Mouse (Mus musculus) midbrain, embryonic 15.5 days (tissue): ENCODE results near the gene Trafd1. TPM values are rescaled to one million over a fixed set of nuclear protein-coding genes. Genes with fewer than 3 reads are reported as not detected.
A peak's percentile ranks its signal among the peaks of the same experiment; 100 is the strongest.

Experiments used
- ATAC-seq: fragments of 200-750 bp; cut with Nextera tagmentation; replicated peaks from 2 replicates; pipeline ENCODE4 v1.8.0; 2017; ENCODE audit warnings: moderate TSS enrichment
- H3K27ac ChIP-seq: fragments of 300-500 bp; sonication (generic); 2 replicates; pipeline ENCODE4 v1.5.1; 2015; ENCODE audit warnings: mild to moderate bottlenecking, inconsistent platforms
- H3K27me3 ChIP-seq: fragments of 300-500 bp; sonication (generic); replicated peaks from 2 replicates; pipeline ENCODE4 v1.6.1; 2015; ENCODE audit warnings: inconsistent platforms
- H3K36me3 ChIP-seq: fragments of 300-500 bp; sonication (generic); replicated peaks from 2 replicates; pipeline ENCODE4 v1.6.1; 2015; ENCODE audit warnings: inconsistent platforms
- H3K4me1 ChIP-seq: fragments of 300-500 bp; sonication (generic); 2 replicates; pipeline ENCODE4 v1.6.1; 2015; ENCODE audit warnings: inconsistent platforms
- H3K4me2 ChIP-seq: fragments of 300-500 bp; sonication (generic); 2 replicates; pipeline ENCODE4 v1.6.1; 2015; ENCODE audit warnings: inconsistent platforms, mild to moderate bottlenecking, moderate library complexity
- H3K4me3 ChIP-seq: fragments of 300-500 bp; sonication (generic); 2 replicates; pipeline ENCODE4 v1.5.1; 2015; ENCODE audit warnings: mild to moderate bottlenecking, inconsistent platforms
- H3K9ac ChIP-seq: fragments of 300-500 bp; sonication (generic); 2 replicates; pipeline ENCODE4 v1.6.1; 2015; ENCODE audit warnings: mild to moderate bottlenecking, inconsistent platforms
- H3K9me3 ChIP-seq: fragments of 300-500 bp; sonication (generic); 2 replicates; pipeline ENCODE4 v1.6.1; 2016; ENCODE audit warnings: inconsistent platforms
- WGBS: fragments of 180-500 bp; shearing (Covaris S2); methylation state at CpG from one replicate; pipeline ENCODE4 v1.1.7; 2015; ENCODE audit warnings: mixed read lengths; 5-methylcytosine and 5-hydroxymethylcytosine counted together
- polyA plus RNA-seq: library from polyadenylated mRNA; unstranded; fragments of >200 nt; fragmentation: Nextera tagmentation; extraction: Ambion mirVana; gene quantifications from 2 replicates; pipeline ENCODE4 v1.2.1, GENCODE M21; 2015

The Trafd1 gene
- polyA plus RNA-seq = 144 and 150 TPM in 2 replicates

GRCm38 (mm10) chr5:121385461-121386119 is at the start of gene Trafd1:
Trafd1 (minus strand) TSS chr5:121385632.
- Histone ChIP-seq H3K4me2 (peak within 1 kb of the TSS; percentile 68), H3K4me1 (peaks cover 31% of the 10 kb centered on the region), H3K9me3 (no peaks in the 10 kb centered on the region), H3K27ac (peak within 1 kb of the TSS; percentile 85), H3K9ac (peak within 1 kb of the TSS; percentile 69), H3K4me3 (peak within 1 kb of the TSS; percentile 79), H3K27me3 (no peaks in the 10 kb centered on the region; the same call in 1 of the 2 replicates), H3K36me3 (peaks cover 5% of the 10 kb centered on the region; the same call in 1 of the 2 replicates)
- WGBS = under 1% methylated on average over 38 of the region's 45 CpGs
- peak; percentile 97 for ATAC-seq

- no peak overlapping the region for H3K4me3 ChIP-seq
- H3K9ac ChIP-seq = no peak overlapping the region
- WGBS = 64% methylated on average over 3 of the region's 3 CpGs
- no peak overlapping the region for H3K4me2 ChIP-seq
- no peaks in the 10 kb centered on the region for H3K9me3 ChIP-seq
- no peak for ATAC-seq
- H3K27ac ChIP-seq = no peak overlapping the region
- no peaks in the 10 kb centered on the region for H3K27me3 ChIP-seq
- H3K36me3 ChIP-seq = peaks cover 86% of the 10 kb centered on the region
- H3K4me1 ChIP-seq = no peaks in the 10 kb centered on the region
Measured at GRCm38 (mm10) chr5:121428954-121429353, 43.5 kb upstream of the Trafd1 start.

- 91% methylated on average over 10 of the region's 10 CpGs for WGBS
- no peak overlapping the region for H3K9ac ChIP-seq
- no peaks in the 10 kb centered on the region for H3K9me3 ChIP-seq
- H3K36me3 ChIP-seq = peaks cover 78% of the 10 kb centered on the region
- no peak overlapping the region for H3K4me3 ChIP-seq
- no peaks in the 10 kb centered on the region for H3K4me1 ChIP-seq
- no peak for ATAC-seq
- no peak overlapping the region for H3K4me2 ChIP-seq
- no peaks in the 10 kb centered on the region for H3K27me3 ChIP-seq
- H3K27ac ChIP-seq = no peak overlapping the region
Measured at GRCm38 (mm10) chr5:121423297-121423696, 37.9 kb upstream of the Trafd1 start.

DNA sequence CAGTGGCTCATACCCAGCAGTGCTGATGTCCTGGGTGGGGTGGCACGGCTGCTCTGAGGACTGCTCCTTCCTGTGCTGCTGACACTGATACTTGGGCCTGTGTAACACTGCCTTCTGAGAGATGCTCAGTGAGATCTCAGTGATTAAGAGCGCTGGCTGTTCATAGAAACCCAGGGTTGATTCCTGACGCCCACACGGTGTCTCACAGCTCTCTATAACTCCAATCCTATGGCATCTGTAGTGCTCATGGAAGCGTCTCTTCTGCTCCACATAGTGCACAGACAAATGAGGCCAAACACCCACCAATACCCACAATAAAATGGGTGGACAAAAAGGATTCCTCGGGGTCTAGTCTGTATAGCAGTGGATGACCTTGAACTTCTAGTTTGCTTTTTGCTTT is 37.4 kb upstream of the Trafd1 start:
- WGBS = 91% methylated on average over 6 of the region's 6 CpGs
- H3K4me1 ChIP-seq = no peaks in the 10 kb centered on the region
- no peaks in the 10 kb centered on the region for H3K9me3 ChIP-seq
- no peak overlapping the region for H3K4me2 ChIP-seq
- no peak overlapping the region for H3K27ac ChIP-seq
- H3K4me3 ChIP-seq = no peak overlapping the region
- no peaks in the 10 kb centered on the region for H3K27me3 ChIP-seq
- no peak for ATAC-seq
- H3K36me3 ChIP-seq = peaks cover 77% of the 10 kb centered on the region
- no peak overlapping the region for H3K9ac ChIP-seq

GRCm38 (mm10) chr5:121420721-121421120 is 35.3 kb upstream of the Trafd1 start:
- no peak for ATAC-seq
- Histone ChIP-seq H3K9me3 (no peaks in the 10 kb centered on the region), H3K36me3 (peaks cover 77% of the 10 kb centered on the region), H3K9ac (no peak overlapping the region), H3K4me1 (no peaks in the 10 kb centered on the region), H3K4me2 (no peak overlapping the region), H3K27ac (no peak overlapping the region), H3K4me3 (no peak overlapping the region), H3K27me3 (no peaks in the 10 kb centered on the region)
- WGBS = 92% methylated on average over 9 of the region's 9 CpGs

DNA sequence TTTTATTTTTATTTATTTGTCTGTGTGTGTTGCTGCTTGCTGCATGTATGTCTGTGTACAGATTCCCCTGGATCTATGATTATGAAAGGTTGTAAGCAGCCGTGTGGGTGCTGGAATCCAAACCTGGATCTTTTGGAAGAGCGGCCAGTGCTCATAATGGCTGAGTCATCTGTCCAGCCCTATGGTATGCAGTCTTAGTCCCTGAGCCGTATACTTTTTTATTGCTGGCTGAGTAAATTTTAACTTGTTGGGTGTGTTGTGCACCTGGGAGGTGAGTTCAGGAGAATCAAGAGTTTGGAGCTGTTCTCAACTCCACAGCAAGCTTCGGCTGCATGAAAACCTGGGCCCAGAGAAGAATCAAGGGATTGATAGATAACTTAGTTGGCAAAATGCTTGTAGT is 25.5 kb upstream of the Trafd1 start:
- WGBS = 94% methylated on average over 4 of the region's 4 CpGs
- Histone ChIP-seq H3K9ac (no peak overlapping the region), H3K4me1 (no peaks in the 10 kb centered on the region), H3K4me2 (no peak overlapping the region), H3K4me3 (no peak overlapping the region), H3K27ac (no peak overlapping the region), H3K36me3 (peaks cover 29% of the 10 kb centered on the region; the same call in 1 of the 2 replicates), H3K27me3 (no peaks in the 10 kb centered on the region), H3K9me3 (no peaks in the 10 kb centered on the region)
- no peak for ATAC-seq

DNA sequence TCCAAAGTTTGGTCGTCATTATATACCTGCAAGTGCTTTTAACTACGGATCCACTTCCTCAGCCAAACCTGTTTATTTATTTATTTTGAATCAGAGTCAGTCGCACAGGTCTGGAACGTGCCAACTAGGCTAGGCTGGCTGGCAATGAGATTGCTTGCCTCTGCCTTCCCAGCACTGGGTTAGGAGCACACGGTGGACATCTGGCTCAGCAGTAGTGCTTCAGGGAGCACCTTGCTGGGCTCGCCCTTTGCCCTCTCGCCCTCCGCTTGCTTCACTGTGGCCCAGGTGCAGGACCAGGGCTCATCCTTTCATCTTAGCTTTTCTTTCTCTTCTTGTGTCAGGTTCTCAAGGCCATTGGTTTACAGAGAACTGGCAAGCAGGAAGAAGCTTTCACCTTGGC is 22.4 kb upstream of the Trafd1 start:
- Histone ChIP-seq H3K4me2 (no peak overlapping the region), H3K27me3 (no peaks in the 10 kb centered on the region), H3K27ac (no peak overlapping the region), H3K4me3 (no peak overlapping the region), H3K9ac (no peak overlapping the region), H3K9me3 (no peaks in the 10 kb centered on the region), H3K4me1 (no peaks in the 10 kb centered on the region), H3K36me3 (peaks cover 5% of the 10 kb centered on the region; the same call in 1 of the 2 replicates)
- WGBS = 89% methylated on average over 8 of the region's 8 CpGs
- ATAC-seq = no peak

DNA sequence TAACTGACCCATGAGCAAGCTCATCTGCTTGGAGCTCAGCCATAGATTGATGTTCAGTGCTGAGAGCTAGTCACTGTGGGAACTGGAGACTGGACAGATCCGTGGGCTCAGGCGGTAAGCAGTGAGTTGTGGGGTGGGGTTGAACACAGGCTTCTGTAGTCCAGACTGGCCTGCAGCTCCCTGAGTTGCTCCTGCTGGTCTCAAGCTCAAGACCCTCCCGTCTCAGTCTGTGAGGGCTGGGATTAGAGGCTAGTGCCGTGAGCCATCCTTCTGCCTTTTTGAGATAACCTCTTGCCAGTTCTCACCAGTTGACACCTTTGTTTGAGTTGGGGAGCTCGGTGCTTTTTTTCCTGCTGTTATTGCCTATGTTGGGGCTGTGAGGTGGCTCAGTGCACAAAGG is 15.4 kb upstream of the Trafd1 start:
- Histone ChIP-seq H3K4me2 (no peak overlapping the region), H3K9ac (no peak overlapping the region), H3K4me3 (no peak overlapping the region), H3K4me1 (peaks cover 24% of the 10 kb centered on the region), H3K27me3 (no peaks in the 10 kb centered on the region), H3K36me3 (no peaks in the 10 kb centered on the region; the same call in 1 of the 2 replicates), H3K9me3 (no peaks in the 10 kb centered on the region), H3K27ac (no peak overlapping the region)
- no peak for ATAC-seq
- 85% methylated on average over 5 of the region's 5 CpGs for WGBS

- no peaks in the 10 kb centered on the region; the same call in 1 of the 2 replicates for H3K36me3 ChIP-seq
Measured at GRCm38 (mm10) chr5:121400064-121400463, 14.6 kb upstream of the Trafd1 start.

GRCm38 (mm10) chr5:121399540-121399939 is 14.1 kb upstream of the Trafd1 start:
- Histone ChIP-seq H3K27ac (no peak overlapping the region), H3K4me2 (peak overlapping the region; percentile 81), H3K36me3 (no peaks in the 10 kb centered on the region; the same call in 1 of the 2 replicates), H3K9ac (no peak overlapping the region), H3K4me1 (peaks cover 24% of the 10 kb centered on the region), H3K27me3 (no peaks in the 10 kb centered on the region), H3K9me3 (no peaks in the 10 kb centered on the region), H3K4me3 (no peak overlapping the region)
- no peak for ATAC-seq
- WGBS = 90% methylated on average over 5 of the region's 5 CpGs

More at GRCm38 (mm10) chr5:121400064-121400463, 14.6 kb upstream of the Trafd1 start:
- Histone ChIP-seq H3K4me2 (no peak overlapping the region), H3K27ac (no peak overlapping the region), H3K9ac (no peak overlapping the region), H3K27me3 (no peaks in the 10 kb centered on the region), H3K4me1 (peaks cover 24% of the 10 kb centered on the region), H3K4me3 (no peak overlapping the region), H3K9me3 (no peaks in the 10 kb centered on the region)
- no peak for ATAC-seq
- 73% methylated on average over 5 of the region's 5 CpGs for WGBS

DNA sequence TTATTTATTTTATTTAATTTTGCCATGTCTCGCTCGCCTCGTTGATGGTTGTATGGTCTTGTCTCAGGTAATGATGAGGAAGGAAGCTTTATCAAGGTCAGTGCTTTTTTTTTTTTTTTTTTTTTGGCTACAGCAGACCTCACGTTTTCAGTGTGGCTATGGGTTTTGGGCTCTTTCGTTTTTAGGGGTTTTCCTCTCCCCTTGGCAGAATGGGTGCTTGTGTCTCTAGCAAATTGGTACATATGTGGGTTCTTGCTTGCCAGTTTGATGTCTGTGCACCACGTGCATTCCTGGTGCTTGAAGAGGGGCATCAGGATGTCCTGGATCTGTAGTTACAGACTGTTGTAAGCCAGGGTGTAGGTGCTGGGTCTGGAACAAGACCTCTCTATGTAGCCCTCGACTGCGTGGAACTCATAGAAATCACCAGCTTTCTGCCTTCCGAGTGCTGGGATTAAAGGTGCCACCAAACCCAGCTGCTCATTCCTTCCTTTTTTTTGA is 13.6 kb upstream of the Trafd1 start:
- peak overlapping the region; percentile 70 for H3K9ac ChIP-seq
- no peaks in the 10 kb centered on the region; the same call in 1 of the 2 replicates for H3K36me3 ChIP-seq
- 57% methylated on average over 9 of the region's 9 CpGs for WGBS
- H3K27ac ChIP-seq = no peak overlapping the region
- ATAC-seq = no peak
- no peaks in the 10 kb centered on the region for H3K27me3 ChIP-seq
- peak overlapping the region; percentile 81 for H3K4me2 ChIP-seq
- no peaks in the 10 kb centered on the region for H3K9me3 ChIP-seq
- peaks cover 24% of the 10 kb centered on the region for H3K4me1 ChIP-seq
- H3K4me3 ChIP-seq = peak overlapping the region; percentile 73

- Histone ChIP-seq H3K27ac (peak overlapping the region; percentile 80), H3K4me2 (peak overlapping the region; percentile 81), H3K9me3 (no peaks in the 10 kb centered on the region), H3K27me3 (no peaks in the 10 kb centered on the region), H3K4me1 (peaks cover 24% of the 10 kb centered on the region), H3K4me3 (peak overlapping the region; percentile 73), H3K9ac (peak overlapping the region; percentile 70), H3K36me3 (no peaks in the 10 kb centered on the region; the same call in 1 of the 2 replicates)
- peak; percentile 77 for ATAC-seq
- under 1% methylated on average over 66 of the region's 67 CpGs for WGBS
Measured at GRCm38 (mm10) chr5:121398146-121398964, 12.9 kb upstream of the Trafd1 start.
